Mouse (Mus musculus) ES-E14 (cell line): Measurements from ENCODE around the gene Il22ra2. TPM values are rescaled to one million over a fixed set of nuclear protein-coding genes. Genes with fewer than 3 reads are reported as not detected.
"Not testable (repeated sequence)": the region's sequence is repeated elsewhere in the genome, so short reads cannot be mapped to it uniquely, and the experiment has no call there.

Source experiments
- DNase-seq: peaks from one replicate; pipeline ENCODE4 v3.0.0-alpha.2; 2013; ENCODE audit warnings: low read depth, low spot score
- H3K27ac ChIP-seq: 2 replicates; pipeline ENCODE4 v1.5.1; 2012; ENCODE audit warnings: low read depth, mild to moderate bottlenecking, low read length, moderate library complexity, mixed read lengths; ENCODE audit not compliant: poor library complexity, insufficient read depth, severe bottlenecking
- H3K36me3 ChIP-seq: 2 replicates; pipeline ENCODE4 v1.6.1; 2012; ENCODE audit warnings: mild to moderate bottlenecking, low read length, moderate library complexity, mixed read lengths; ENCODE audit not compliant: control insufficient read depth, poor library complexity, insufficient read depth, severe bottlenecking
- H3K4me1 ChIP-seq, 2 experiments: fragments of 150-350 bp in 1 of 2; sonication (generic) in 1 of 2; 2 replicates each; pipeline ENCODE4 v1.6.1; 2012; ENCODE audit warnings: low read length in 2 of 2, mild to moderate bottlenecking in 1 of 2, mixed read lengths in 1 of 2; ENCODE audit not compliant: control insufficient read depth in 2 of 2, insufficient read depth in 2 of 2, poor library complexity in 1 of 2
- H3K4me3 ChIP-seq, 2 experiments: fragments of 150-350 bp in 1 of 2; sonication (generic) in 1 of 2; 2 replicates each; pipeline ENCODE4 v1.5.1; 2012; ENCODE audit warnings: low read length in 2 of 2, low read depth in 1 of 2, mild to moderate bottlenecking in 1 of 2, mixed read lengths in 1 of 2; ENCODE audit not compliant: insufficient read depth in 1 of 2, poor library complexity in 1 of 2, severe bottlenecking in 1 of 2
- H3K9ac ChIP-seq: 2 replicates; pipeline ENCODE4 v1.6.1; 2012; ENCODE audit warnings: low read depth, mild to moderate bottlenecking, low read length, mixed read lengths; ENCODE audit not compliant: poor library complexity, insufficient read depth, severe bottlenecking
- H3K9me3 ChIP-seq: fragments of 150-350 bp; sonication (generic); 2 replicates; pipeline ENCODE4 v1.6.1; 2012; ENCODE audit warnings: low read depth, mild to moderate bottlenecking, low read length; ENCODE audit not compliant: control insufficient read depth, insufficient read depth
- CHD2 ChIP-seq: IDR thresholded peaks from 2 replicates; pipeline ENCODE4 v1.6.1; 2014; ENCODE audit warnings: mild to moderate bottlenecking, low read depth, low read length, inconsistent platforms
- HCFC1 ChIP-seq: IDR thresholded peaks from 2 replicates; pipeline ENCODE4 v1.6.1; 2012; ENCODE audit warnings: low read length, inconsistent platforms, borderline replicate concordance; ENCODE audit not compliant: insufficient read depth
- MAFK ChIP-seq: IDR thresholded peaks from 2 replicates; pipeline ENCODE4 v1.6.1; 2014; ENCODE audit warnings: mild to moderate bottlenecking, low read depth, low read length, inconsistent platforms; ENCODE audit not compliant: insufficient read depth
- ZC3H11A ChIP-seq: IDR thresholded peaks from 2 replicates; pipeline ENCODE4 v1.6.1; 2012; ENCODE audit warnings: low read depth, mild to moderate bottlenecking, inconsistent platforms, low read length, borderline replicate concordance
- ZNF384 ChIP-seq: IDR thresholded peaks from 2 replicates; pipeline ENCODE4 v1.6.1; 2012; ENCODE audit warnings: low read depth, low read length, inconsistent platforms
- in situ Hi-C, 2 experiments: fragments of 600-800 bp; cut with MboI; formaldehyde crosslinking; loops; one replicate each; pipeline ENCODE4 v1.15.1; 2025; ENCODE audit warnings: low sequenced_read_pairs in 2 of 2, inconsistent platforms in 1 of 2; ENCODE audit not compliant: unreplicated experiment in 2 of 2
- total RNA-seq: library from RNA; depleted of rRNA; stranded (reverse); fragments of 300-350 nt; gene quantifications from 2 replicates; pipeline ENCODE4 v1.2.3, GENCODE M21; 2012

The Il22ra2 gene
- total RNA-seq, 1 experiment, result not detected

GRCm38 (mm10) chr10:19599331-19600092, 22.3 kb upstream of the Il22ra2 start:
- no peak overlapping the region for H3K4me3 ChIP-seq
- H3K9me3 ChIP-seq, result no peaks in the 10 kb centered on the region
- H3K27ac ChIP-seq, result no peak overlapping the region
- in situ Hi-C loops, result no loop called here
- TF ChIP-seq ZNF384 (no peak), ZC3H11A (no peak), MAFK (no peak), HCFC1 (no peak), CHD2 (no peak)
- H3K9ac ChIP-seq, result no peak overlapping the region
- no peaks in the 10 kb centered on the region; the same call in 1 of the 2 replicates for H3K36me3 ChIP-seq
- H3K4me1 ChIP-seq, result peaks cover 0 to 5% of the 10 kb centered on the region in 2 experiments; a peak in 2 of 4 replicates
- no peak for DNase-seq

GRCm38 (mm10) chr10:19600093-19600420, 21.7 kb upstream of the Il22ra2 start:
- Histone ChIP-seq H3K9ac (no peak overlapping the region), H3K27ac (no peak overlapping the region), H3K4me3 (no peak overlapping the region), H3K4me1 (peaks cover 0 to 5% of the 10 kb centered on the region in 2 experiments; a peak in 2 of 4 replicates), H3K36me3 (no peaks in the 10 kb centered on the region; the same call in 1 of the 2 replicates), H3K9me3 (no peaks in the 10 kb centered on the region)
- TF ChIP-seq MAFK (no peak), ZC3H11A (no peak), ZNF384 (no peak), HCFC1 (no peak), CHD2 (no peak)
- in situ Hi-C loops, result no loop called here
- DNase-seq, result no peak

DNA sequence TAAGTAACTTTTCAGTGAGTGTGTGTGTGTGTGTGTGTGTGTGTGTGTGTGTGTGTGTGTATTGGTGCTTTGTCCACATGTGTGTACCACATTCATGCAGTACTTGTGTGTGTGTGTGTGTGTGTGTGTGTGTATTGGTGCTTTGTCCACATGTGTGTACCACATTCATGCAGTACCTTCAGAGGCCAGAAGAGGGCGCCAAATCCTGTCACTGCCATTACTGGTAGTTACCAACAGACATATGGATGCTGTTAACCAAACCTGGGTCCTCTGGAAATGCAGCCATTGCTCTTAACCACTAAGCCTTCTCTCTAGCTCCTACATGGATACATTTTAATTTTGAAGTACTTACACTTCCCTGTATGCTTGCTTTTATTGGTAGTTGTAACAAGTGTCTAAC, 20.3 kb upstream of the Il22ra2 start:
- H3K9ac ChIP-seq, H3K27ac ChIP-seq, H3K4me1 ChIP-seq, in situ Hi-C loops, H3K4me3 ChIP-seq, H3K36me3 ChIP-seq, H3K9me3 ChIP-seq: not testable (repeated sequence)
- peak; percentile 36 for DNase-seq

GRCm38 (mm10) chr10:19603231-19603630, 18.6 kb upstream of the Il22ra2 start:
- DNase-seq, result no peak
- no peak overlapping the region for H3K4me3 ChIP-seq
- no peaks in the 10 kb centered on the region for H3K9me3 ChIP-seq
- H3K4me1 ChIP-seq, result peaks cover 0 to 2% of the 10 kb centered on the region in 2 experiments; a peak in 2 of 4 replicates
- H3K36me3 ChIP-seq, result no peaks in the 10 kb centered on the region; the same call in 1 of the 2 replicates
- no peak overlapping the region for H3K9ac ChIP-seq
- no peak for TF ChIP-seq ZC3H11A
- no peak for TF ChIP-seq MAFK
- no peak for TF ChIP-seq ZNF384
- no peak for TF ChIP-seq CHD2
- TF ChIP-seq HCFC1, result no peak
- H3K27ac ChIP-seq, result no peak overlapping the region
- in situ Hi-C loops, result no loop called here

DNA sequence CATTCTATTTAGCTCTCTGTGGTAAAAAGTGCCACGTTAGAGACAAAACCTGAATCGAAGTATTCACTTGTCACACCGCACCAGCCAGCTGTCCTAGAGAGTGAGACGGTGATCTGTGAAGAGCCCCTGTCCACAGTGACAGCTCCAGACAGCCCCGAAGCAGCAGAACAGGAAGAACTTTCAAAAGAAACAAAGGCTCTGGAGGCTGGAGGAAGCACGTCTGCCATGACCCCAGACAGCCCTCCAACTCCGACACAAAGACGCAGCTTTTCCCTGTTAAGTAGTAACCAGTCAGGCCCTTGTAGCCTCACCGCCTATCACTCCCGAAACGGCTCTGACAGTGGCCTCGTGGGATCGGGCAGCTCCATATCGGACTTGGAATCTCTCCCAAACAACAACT, 12.7 kb upstream of the Il22ra2 start:
- in situ Hi-C loops, result no loop called here
- DNase-seq, result no peak
- no peaks in the 10 kb centered on the region for H3K4me1 ChIP-seq
- H3K36me3 ChIP-seq, result peaks cover 2% of the 10 kb centered on the region; the same call in 1 of the 2 replicates
- no peaks in the 10 kb centered on the region for H3K9me3 ChIP-seq
- no peak overlapping the region for H3K4me3 ChIP-seq
- TF ChIP-seq ZNF384 (no peak), MAFK (no peak), HCFC1 (no peak), ZC3H11A (no peak), CHD2 (no peak)
- no peak overlapping the region; the same call in 1 of the 2 replicates for H3K9ac ChIP-seq
- no peak overlapping the region for H3K27ac ChIP-seq
